Mouse (Mus musculus) C2C12 (cell line): Measurements from ENCODE around the gene Zc3h12a. TPM values are rescaled to one million over a fixed set of nuclear protein-coding genes. Genes with fewer than 3 reads are reported as not detected.

Source experiments
- H3K27me3 ChIP-seq: one replicate; pipeline ENCODE4 v1.6.1; 2011; ENCODE audit not compliant: control insufficient read depth, insufficient read depth, insufficient read length
- H3K36me3 ChIP-seq: one replicate; pipeline ENCODE4 v1.6.1; 2011; ENCODE audit not compliant: control insufficient read depth, insufficient read depth
- H3K4me3 ChIP-seq: one replicate; pipeline ENCODE4 v1.5.1; 2011; ENCODE audit warnings: mild to moderate bottlenecking, control low read depth; ENCODE audit not compliant: poor library complexity, insufficient read depth, severe bottlenecking
- H3K79me2 ChIP-seq: one replicate; pipeline ENCODE4 v1.6.1; 2011; ENCODE audit not compliant: control insufficient read depth, insufficient read depth
- H3K79me3 ChIP-seq: one replicate; pipeline ENCODE4 v1.6.1; 2011; ENCODE audit warnings: low read depth, control low read depth
- H3ac ChIP-seq: one replicate; pipeline ENCODE3; 2011; ENCODE audit warnings: low read depth; ENCODE audit not compliant: control insufficient read depth, insufficient read length
- CEBPB ChIP-seq: IDR thresholded peaks from one replicate; pipeline ENCODE4 v1.6.1; 2011; ENCODE audit warnings: low read depth, mild to moderate bottlenecking, control low read depth, moderate library complexity
- CTCF ChIP-seq: IDR thresholded peaks from one replicate; pipeline ENCODE4 v1.5.1; 2011; ENCODE audit not compliant: control insufficient read depth, insufficient read depth, insufficient read length
- FOSL1 ChIP-seq: IDR thresholded peaks from one replicate; pipeline ENCODE4 v1.8.0; 2011; ENCODE audit warnings: mild to moderate bottlenecking, low read length; ENCODE audit not compliant: poor library complexity, insufficient read depth, severe bottlenecking
- MAX ChIP-seq: IDR thresholded peaks from one replicate; pipeline ENCODE4 v1.6.1; 2011; ENCODE audit warnings: mild to moderate bottlenecking, control low read depth
- MYOD1 ChIP-seq: IDR thresholded peaks from one replicate; pipeline ENCODE4 v1.6.1; 2011; ENCODE audit warnings: low read depth; ENCODE audit not compliant: control insufficient read depth, insufficient read length
- MYOG ChIP-seq: IDR thresholded peaks from one replicate; pipeline ENCODE4 v1.6.1; 2011; ENCODE audit not compliant: control insufficient read depth, insufficient read length; ENCODE audit errors: extremely low read depth
- USF1 ChIP-seq: IDR thresholded peaks from one replicate; pipeline ENCODE4 v1.6.1; 2011; ENCODE audit warnings: low read depth, mild to moderate bottlenecking, control low read depth, moderate library complexity
- polyA plus RNA-seq: library from polyadenylated mRNA; unstranded; fragments of >200 nt; fragmentation: generic; extraction: Trizol; gene quantifications from one replicate; pipeline ENCODE4 v1.2.1, GENCODE M21; 2012; ENCODE audit warnings: missing spikeins

The Zc3h12a gene
- polyA plus RNA-seq, 1 experiment, result 6.7 TPM

- H3K79me2 ChIP-seq, result no peaks in the 10 kb centered on the region
- no peak for TF ChIP-seq MYOG
- TF ChIP-seq CEBPB, result no peak
- no peak for TF ChIP-seq USF1
- no peak for TF ChIP-seq CTCF
- no peak for TF ChIP-seq MYOD1
- TF ChIP-seq FOSL1, result no peak
- no peak for TF ChIP-seq MAX
- H3K79me3 ChIP-seq, result no peaks in the 10 kb centered on the region
- no peak overlapping the region for H3ac ChIP-seq
- no peak overlapping the region for H3K4me3 ChIP-seq
- H3K36me3 ChIP-seq, result no peaks in the 10 kb centered on the region
- H3K27me3 ChIP-seq, result no peaks in the 10 kb centered on the region
Measured at GRCm38 (mm10) chr4:125160951-125161331, 33.3 kb upstream of the Zc3h12a start.

- Histone ChIP-seq H3ac (no peak overlapping the region), H3K79me3 (no peaks in the 10 kb centered on the region), H3K27me3 (no peaks in the 10 kb centered on the region), H3K4me3 (no peak overlapping the region), H3K79me2 (no peaks in the 10 kb centered on the region), H3K36me3 (no peaks in the 10 kb centered on the region)
- TF ChIP-seq MAX (peak; percentile 23), USF1 (no peak), CTCF (peak; percentile 99)
Measured at GRCm38 (mm10) chr4:125160320-125160950, 32.8 kb upstream of the Zc3h12a start.

- Histone ChIP-seq H3K79me3 (no peaks in the 10 kb centered on the region), H3ac (no peak overlapping the region), H3K79me2 (no peaks in the 10 kb centered on the region), H3K4me3 (no peak overlapping the region), H3K36me3 (no peaks in the 10 kb centered on the region), H3K27me3 (no peaks in the 10 kb centered on the region)
- TF ChIP-seq CEBPB (no peak), CTCF (no peak), MAX (no peak), MYOG (no peak), USF1 (no peak), MYOD1 (no peak), FOSL1 (no peak)
Measured at GRCm38 (mm10) chr4:125158581-125159317, 31.1 kb upstream of the Zc3h12a start.

GRCm38 (mm10) chr4:125158081-125158480 lies 30.4 kb upstream of the Zc3h12a start:
- no peak for TF ChIP-seq CTCF
- no peak for TF ChIP-seq CEBPB
- TF ChIP-seq MYOG, result no peak
- no peak for TF ChIP-seq MAX
- no peak for TF ChIP-seq USF1
- TF ChIP-seq FOSL1, result no peak
- no peak for TF ChIP-seq MYOD1
- Histone ChIP-seq H3K79me2 (no peaks in the 10 kb centered on the region), H3K27me3 (no peaks in the 10 kb centered on the region), H3ac (no peak overlapping the region), H3K79me3 (no peaks in the 10 kb centered on the region), H3K4me3 (no peak overlapping the region), H3K36me3 (no peaks in the 10 kb centered on the region)

- H3K79me3 ChIP-seq, result no peaks in the 10 kb centered on the region
- H3K36me3 ChIP-seq, result no peaks in the 10 kb centered on the region
- no peak overlapping the region for H3K4me3 ChIP-seq
- TF ChIP-seq MYOD1 (no peak), MYOG (no peak), FOSL1 (no peak), USF1 (no peak), CEBPB (no peak), CTCF (no peak), MAX (no peak)
- H3ac ChIP-seq, result no peak overlapping the region
- H3K79me2 ChIP-seq, result no peaks in the 10 kb centered on the region
- no peaks in the 10 kb centered on the region for H3K27me3 ChIP-seq
Measured at GRCm38 (mm10) chr4:125157322-125157721, 29.7 kb upstream of the Zc3h12a start.
